Mouse (Mus musculus) cerebellum, adult 2 months (tissue): Measurements from ENCODE around the gene Mettl23.

Experiments
- CTCF ChIP-seq: fragments of 200-500 bp; IDR thresholded peaks from 2 replicates; pipeline ENCODE4 v1.5.1; 2011; ENCODE audit warnings: low read depth, mild to moderate bottlenecking, control low read depth, low read length, moderate library complexity, borderline replicate concordance; ENCODE audit not compliant: insufficient read depth
- POLR2A ChIP-seq: fragments of 200-500 bp; IDR thresholded peaks from 2 replicates; pipeline ENCODE4 v1.6.1; 2011; ENCODE audit warnings: low read length, control low read depth, borderline replicate concordance; ENCODE audit not compliant: insufficient read depth

GRCm38 (mm10) chr11:116899247-116899646, 56.2 kb downstream of the Mettl23 start:
- no peak for TF ChIP-seq POLR2A
- TF ChIP-seq CTCF = no peak
